Mouse (Mus musculus) hindbrain, embryonic 11.5 days (tissue): ENCODE measurements around the gene Dhx58. TPM values are rescaled to one million over a fixed set of nuclear protein-coding genes. Genes with fewer than 3 reads are reported as not detected.
"Not testable (repeated sequence)": the region's sequence is repeated elsewhere in the genome, so short reads cannot be mapped to it uniquely, and the experiment has no call there.

ENCODE experiments used
- ATAC-seq: fragments of 200-750 bp; cut with Nextera tagmentation; 2 replicates; pipeline ENCODE4 v1.8.0; 2017; ENCODE audit warnings: mild to moderate bottlenecking, moderate TSS enrichment, moderate library complexity; ENCODE audit not compliant: low FRiP score
- DNase-seq: peaks from one replicate; pipeline ENCODE4 v3.0.0-alpha.2; 2015; ENCODE audit warnings: low spot score
- H3K27ac ChIP-seq: fragments of 300-500 bp; sonication (generic); 2 replicates; pipeline ENCODE4 v1.5.1; 2014; ENCODE audit warnings: mild to moderate bottlenecking, low read depth, low read length
- H3K27me3 ChIP-seq: fragments of 300-500 bp; sonication (generic); 2 replicates; pipeline ENCODE4 v1.6.1; 2014; ENCODE audit warnings: mild to moderate bottlenecking, low read length, moderate library complexity, mixed read lengths; ENCODE audit not compliant: control insufficient read depth, insufficient read depth
- H3K36me3 ChIP-seq: fragments of 300-500 bp; sonication (generic); 2 replicates; pipeline ENCODE4 v1.6.1; 2014; ENCODE audit warnings: mild to moderate bottlenecking, low read length, moderate library complexity, mixed read lengths; ENCODE audit not compliant: control insufficient read depth, insufficient read depth
- H3K4me1 ChIP-seq: fragments of 300-500 bp; sonication (generic); replicated peaks from 2 replicates; pipeline ENCODE4 v1.6.1; 2014; ENCODE audit warnings: low read length, mixed read lengths; ENCODE audit not compliant: control insufficient read depth, insufficient read depth
- H3K4me2 ChIP-seq: fragments of 300-500 bp; sonication (generic); replicated peaks from 2 replicates; pipeline ENCODE4 v1.6.1; 2014; ENCODE audit warnings: mild to moderate bottlenecking, low read depth, low read length
- H3K4me3 ChIP-seq: fragments of 300-500 bp; sonication (generic); 2 replicates; pipeline ENCODE4 v1.5.1; 2014; ENCODE audit warnings: low read depth, low read length
- H3K9ac ChIP-seq: fragments of 300-500 bp; sonication (generic); 2 replicates; pipeline ENCODE4 v1.6.1; 2014; ENCODE audit warnings: low read depth, low read length
- H3K9me3 ChIP-seq: fragments of 300-500 bp; sonication (generic); 2 replicates; pipeline ENCODE4 v1.6.1; 2016; ENCODE audit warnings: low read length; ENCODE audit not compliant: control insufficient read depth
- WGBS: fragments of 180-500 bp; shearing (Covaris S2); extraction: QIAGEN DNeasy Blood & Tissue Kit; methylation state at CpG from one replicate; pipeline ENCODE4 v1.1.7; 2014; 5-methylcytosine and 5-hydroxymethylcytosine counted together
- polyA plus RNA-seq: library from polyadenylated mRNA; unstranded; fragments of >200 nt; fragmentation: Nextera tagmentation; extraction: Ambion mirVana; gene quantifications from 2 replicates; pipeline ENCODE4 v1.2.1, GENCODE M21; 2014

Gene Dhx58
- polyA plus RNA-seq, 1 experiment from 2014 or later, result 1.9 TPM

GRCm38 (mm10) chr11:100656458-100656857 is 47.6 kb downstream of the Dhx58 start:
- H3K4me1 ChIP-seq, result no peaks in the 10 kb centered on the region
- DNase-seq (no peak), ATAC-seq (no peak)
- no peak overlapping the region for H3K27ac ChIP-seq
- 17% methylated on average over 6 of the region's 6 CpGs for WGBS
- no peak overlapping the region for H3K9ac ChIP-seq
- no peaks in the 10 kb centered on the region for H3K36me3 ChIP-seq
- no peaks in the 10 kb centered on the region for H3K9me3 ChIP-seq
- no peak overlapping the region for H3K4me2 ChIP-seq
- no peaks in the 10 kb centered on the region for H3K27me3 ChIP-seq
- H3K4me3 ChIP-seq, result no peak overlapping the region

GRCm38 (mm10) chr11:100655589-100655988 is 48.5 kb downstream of the Dhx58 start:
- ATAC-seq, H3K4me1 ChIP-seq, H3K36me3 ChIP-seq, H3K4me3 ChIP-seq, H3K9me3 ChIP-seq, H3K9ac ChIP-seq, H3K27me3 ChIP-seq, H3K4me2 ChIP-seq, H3K27ac ChIP-seq: not testable (repeated sequence)
- 57% methylated on average over 2 of the region's 3 CpGs for WGBS
- DNase-seq, result peak; percentile 32

- WGBS, result 28% methylated on average over 3 of the region's 3 CpGs
- H3K4me1 ChIP-seq, result no peaks in the 10 kb centered on the region
- no peaks in the 10 kb centered on the region for H3K9me3 ChIP-seq
- H3K9ac ChIP-seq, result no peak overlapping the region
- DNase-seq (no peak), ATAC-seq (no peak)
- no peak overlapping the region for H3K27ac ChIP-seq
- no peak overlapping the region for H3K4me3 ChIP-seq
- no peak overlapping the region for H3K4me2 ChIP-seq
- H3K27me3 ChIP-seq, result 0 out of 2 replicates have a peak, but pooled peaks cover 3% of the 10 kb centered on the region
- H3K36me3 ChIP-seq, result no peaks in the 10 kb centered on the region
Observed at GRCm38 (mm10) chr11:100651748-100652147, 52.3 kb downstream of the Dhx58 start.

GRCm38 (mm10) chr11:100651205-100651604 is 52.9 kb downstream of the Dhx58 start:
- no peaks in the 10 kb centered on the region for H3K4me1 ChIP-seq

GRCm38 (mm10) chr11:100648405-100648804 is 55.7 kb downstream of the Dhx58 start:
- ATAC-seq (no peak), DNase-seq (no peak)
- Histone ChIP-seq H3K27me3 (0 out of 2 replicates have a peak, but pooled peaks cover 3% of the 10 kb centered on the region), H3K4me2 (no peak overlapping the region), H3K9ac (no peak overlapping the region), H3K27ac (no peak overlapping the region), H3K36me3 (no peaks in the 10 kb centered on the region), H3K4me1 (no peaks in the 10 kb centered on the region), H3K9me3 (no peaks in the 10 kb centered on the region), H3K4me3 (no peak overlapping the region)
- 92% methylated on average over 8 of the region's 8 CpGs for WGBS

More at GRCm38 (mm10) chr11:100651205-100651604, 52.9 kb downstream of the Dhx58 start:
- 25% methylated on average over 8 of the region's 8 CpGs for WGBS
- DNase-seq (no peak), ATAC-seq (no peak)
- no peak overlapping the region for H3K9ac ChIP-seq
- no peak overlapping the region for H3K27ac ChIP-seq
- H3K4me3 ChIP-seq, result no peak overlapping the region
- H3K27me3 ChIP-seq, result 0 out of 2 replicates have a peak, but pooled peaks cover 3% of the 10 kb centered on the region
- H3K4me2 ChIP-seq, result no peak overlapping the region
- H3K36me3 ChIP-seq, result no peaks in the 10 kb centered on the region
- H3K9me3 ChIP-seq, result no peaks in the 10 kb centered on the region

GRCm38 (mm10) chr11:100646265-100646664 is 57.8 kb downstream of the Dhx58 start:
- no peak overlapping the region for H3K4me3 ChIP-seq
- H3K9ac ChIP-seq, result no peak overlapping the region
- no peaks in the 10 kb centered on the region for H3K9me3 ChIP-seq
- H3K27me3 ChIP-seq, result 0 out of 2 replicates have a peak, but pooled peaks cover 3% of the 10 kb centered on the region
- H3K4me2 ChIP-seq, result no peak overlapping the region
- 13% methylated on average over 1 of the region's 1 CpGs for WGBS
- no peaks in the 10 kb centered on the region for H3K4me1 ChIP-seq
- DNase-seq (peak; percentile 72), ATAC-seq (no peak)
- no peak overlapping the region for H3K27ac ChIP-seq
- H3K36me3 ChIP-seq, result no peaks in the 10 kb centered on the region

Other genes with a start within 250 kb of the Dhx58 start
- gene Klhl11, start 231.5 kb downstream of the Dhx58 start, polyA plus RNA-seq, result 13.8 and 14.9 TPM in 2 replicates
- gene Acly, start 176.3 kb downstream of the Dhx58 start, polyA plus RNA-seq, result 259 and 306 TPM in 2 replicates
- gene Ttc25, start 158.7 kb downstream of the Dhx58 start, polyA plus RNA-seq, result 2.6 and 2.8 TPM in 2 replicates
- 17.4 and 17.8 TPM in 2 replicates for gene Cnp, start 129.4 kb downstream of the Dhx58 start, polyA plus RNA-seq
- gene Nkiras2, start 85.0 kb downstream of the Dhx58 start, polyA plus RNA-seq, result 108 and 109 TPM in 2 replicates
- 95.3 and 105 TPM in 2 replicates for gene Dnajc7, start 84.1 kb downstream of the Dhx58 start, polyA plus RNA-seq
- 0.08 and 0.71 TPM in 2 replicates for gene Zfp385c, start 11.8 kb downstream of the Dhx58 start, polyA plus RNA-seq
- 47.2 and 50.3 TPM in 2 replicates for gene Kat2a, start 8.2 kb upstream of the Dhx58 start, polyA plus RNA-seq
- gene Hspb9, start 9.6 kb upstream of the Dhx58 start, polyA plus RNA-seq, result 0.50 and 0.82 TPM in 2 replicates
- gene Rab5c, start 33.9 kb upstream of the Dhx58 start, polyA plus RNA-seq, result 76.6 and 87.5 TPM in 2 replicates
- gene Kcnh4, start 55.7 kb upstream of the Dhx58 start, polyA plus RNA-seq, result 3.8 and 5.7 TPM in 2 replicates
- not detected in 2 replicates for gene Hcrt, start 58.7 kb upstream of the Dhx58 start, polyA plus RNA-seq
- 1.1 and 2.1 TPM in 2 replicates for gene Ghdc, start 66.7 kb upstream of the Dhx58 start, polyA plus RNA-seq
- 13.4 and 14.8 TPM in 2 replicates for gene Stat5b, start 146.5 kb upstream of the Dhx58 start, polyA plus RNA-seq
- 1.4 and 1.8 TPM in 2 replicates for gene Stat5a, start 155.1 kb upstream of the Dhx58 start, polyA plus RNA-seq
- gene Stat3, start 235.3 kb upstream of the Dhx58 start, polyA plus RNA-seq, result 25.6 and 33.3 TPM in 2 replicates